Mouse (Mus musculus): ENCODE measurements at regions not wholly inside any gene's neighbourhood (a gene's known extent, or its start where the extent isn't known, plus 50 kb on each side); places are given as distances from the start of the nearest gene placed in this dataset.

DNA sequence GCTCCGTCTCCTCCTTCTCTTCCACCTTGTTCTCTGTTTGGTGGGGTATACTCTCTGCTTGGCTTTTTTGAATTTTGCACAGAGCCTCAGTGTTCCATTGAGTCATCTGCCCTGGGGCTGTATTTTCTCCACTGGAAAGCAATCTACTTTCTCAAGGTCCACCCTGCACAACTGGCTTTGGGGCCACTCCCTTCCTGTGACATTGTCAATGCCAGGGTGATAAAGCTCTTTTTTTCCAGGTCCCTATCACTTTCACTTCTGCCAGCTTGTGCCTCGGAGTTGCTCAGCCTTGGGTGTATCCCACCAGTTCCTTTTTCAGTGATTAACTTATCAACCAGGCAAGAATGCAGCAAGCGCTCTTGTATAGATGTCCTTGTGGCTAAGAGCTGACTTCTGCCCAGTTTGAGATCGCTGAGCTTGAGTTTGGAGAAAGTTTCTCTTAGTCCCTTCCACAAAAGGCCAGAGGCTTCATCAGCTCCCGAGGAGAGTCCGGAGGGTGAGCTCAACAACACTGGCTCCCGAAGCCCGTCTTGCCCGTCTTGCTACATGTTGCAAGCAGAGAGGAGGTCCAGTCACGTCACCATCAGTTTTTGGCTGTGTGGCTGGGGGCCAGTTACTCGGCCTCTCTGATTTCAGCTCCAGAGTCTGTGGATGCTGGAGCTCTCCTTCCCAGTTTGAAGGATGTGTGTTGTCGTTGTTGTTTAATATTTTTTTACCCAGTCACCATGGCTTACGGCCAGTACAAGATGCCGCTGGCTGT lies 200.8 kb downstream of the Cyp26b1 start:
- no peak for TF ChIP-seq CTCF (IDR thresholded peaks at IDR 0.05)
- TF ChIP-seq EP300 (IDR thresholded peaks at IDR 0.05) = no peak

All from lung, postnatal 0 days (tissue).